Mouse (Mus musculus) hindbrain, embryonic 15.5 days (tissue): ENCODE data around the gene Vangl1. TPM values are rescaled to one million over a fixed set of nuclear protein-coding genes. Genes with fewer than 3 reads are reported as not detected.

Experiments used
- ATAC-seq: fragments of 200-750 bp; cut with Nextera tagmentation; 2 replicates; pipeline ENCODE4 v1.8.0; 2017; ENCODE audit warnings: low read depth, moderate number of reproducible peaks, moderate TSS enrichment; ENCODE audit not compliant: low FRiP score
- H3K27ac ChIP-seq: fragments of 300-500 bp; sonication (generic); replicated peaks from 2 replicates; pipeline ENCODE4 v1.5.1; 2015; ENCODE audit warnings: mild to moderate bottlenecking, inconsistent platforms
- H3K27me3 ChIP-seq: fragments of 300-500 bp; sonication (generic); 2 replicates; pipeline ENCODE4 v1.6.1; 2015; ENCODE audit warnings: control low read depth, inconsistent platforms
- H3K36me3 ChIP-seq: fragments of 300-500 bp; sonication (generic); 2 replicates; pipeline ENCODE4 v1.6.1; 2015; ENCODE audit warnings: control low read depth, inconsistent platforms
- H3K4me1 ChIP-seq: fragments of 300-500 bp; sonication (generic); replicated peaks from 2 replicates; pipeline ENCODE4 v1.6.1; 2015; ENCODE audit warnings: control low read depth, inconsistent platforms
- H3K4me2 ChIP-seq: fragments of 300-500 bp; sonication (generic); 2 replicates; pipeline ENCODE4 v1.6.1; 2015; ENCODE audit warnings: moderate library complexity, mild to moderate bottlenecking, inconsistent platforms
- H3K4me3 ChIP-seq: fragments of 300-500 bp; sonication (generic); 2 replicates; pipeline ENCODE4 v1.5.1; 2015; ENCODE audit warnings: mild to moderate bottlenecking, inconsistent platforms
- H3K9ac ChIP-seq: fragments of 300-500 bp; sonication (generic); 2 replicates; pipeline ENCODE4 v1.6.1; 2015; ENCODE audit warnings: inconsistent platforms
- H3K9me3 ChIP-seq: fragments of 300-500 bp; sonication (generic); 2 replicates; pipeline ENCODE4 v1.6.1; 2016; ENCODE audit warnings: control low read depth, inconsistent platforms
- WGBS: fragments of 180-500 bp; shearing (Covaris S2); methylation state at CpG from one replicate; pipeline ENCODE4 v1.1.7; 2015; 5-methylcytosine and 5-hydroxymethylcytosine counted together
- polyA plus RNA-seq: library from polyadenylated mRNA; unstranded; fragments of >200 nt; fragmentation: Nextera tagmentation; extraction: Ambion mirVana; gene quantifications from 2 replicates; pipeline ENCODE4 v1.2.1, GENCODE M21; 2015

Gene Vangl1
- polyA plus RNA-seq, 1 experiment from 2014 or later = 9.1 TPM

DNA sequence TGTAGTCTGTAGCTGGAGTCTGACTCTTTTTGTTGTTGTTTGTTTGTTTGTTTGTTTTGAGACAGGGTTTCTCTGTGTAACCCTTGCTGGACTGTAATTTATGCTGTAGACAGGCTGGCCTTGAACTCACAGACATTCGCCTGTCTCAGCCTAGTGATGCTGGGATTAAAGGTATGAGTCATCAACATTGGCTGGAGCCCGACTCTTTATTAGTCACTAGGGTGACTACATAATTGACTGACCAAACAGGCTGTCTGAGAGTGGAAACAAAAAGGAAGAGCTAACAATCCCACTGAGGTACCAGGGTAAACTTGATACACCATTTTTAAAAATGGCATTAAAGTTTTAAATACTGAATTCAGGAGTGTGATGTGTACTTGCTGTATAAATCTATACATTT, 21.9 kb downstream of the Vangl1 start:
- 0 out of 2 replicates have a peak, but pooled peaks cover 3% of the 10 kb centered on the region for H3K36me3 ChIP-seq
- no peak overlapping the region for H3K9ac ChIP-seq
- no peaks in the 10 kb centered on the region for H3K27me3 ChIP-seq
- H3K4me1 ChIP-seq = no peaks in the 10 kb centered on the region
- no peak for ATAC-seq
- H3K4me3 ChIP-seq = no peak overlapping the region
- no peaks in the 10 kb centered on the region for H3K9me3 ChIP-seq
- 91% methylated on average over 2 of the region's 2 CpGs for WGBS
- H3K27ac ChIP-seq = no peak overlapping the region
- no peak overlapping the region for H3K4me2 ChIP-seq

- no peak for ATAC-seq
These were observed 23.3 kb downstream of the Vangl1 start for GRCm38 (mm10) chr3:102181191-102181590.

DNA sequence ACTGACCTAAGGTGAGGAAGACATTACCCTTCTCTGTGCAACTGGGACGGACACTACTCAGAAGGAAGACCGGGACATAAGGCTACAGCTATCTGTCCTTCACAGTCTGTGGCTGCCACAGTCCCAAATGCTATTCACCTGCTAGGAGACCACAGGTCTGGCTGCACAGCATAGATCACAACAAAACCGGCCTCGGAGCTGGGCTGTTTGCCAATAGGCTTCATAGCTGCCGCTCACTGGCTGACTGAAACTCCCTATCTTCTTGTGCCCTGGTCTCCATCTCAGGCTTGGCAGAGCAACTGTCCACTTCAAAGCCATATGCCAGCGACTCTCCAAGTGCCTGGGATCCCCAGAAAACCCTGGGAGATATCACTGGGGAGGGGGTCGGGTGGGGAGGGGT, 23.7 kb downstream of the Vangl1 start:
- peak; percentile 59; the same call in 1 of the 2 replicates for ATAC-seq
- Histone ChIP-seq H3K27me3 (no peaks in the 10 kb centered on the region), H3K4me1 (no peaks in the 10 kb centered on the region), H3K27ac (no peak overlapping the region), H3K9me3 (no peaks in the 10 kb centered on the region), H3K4me2 (no peak overlapping the region), H3K4me3 (no peak overlapping the region), H3K36me3 (no peaks in the 10 kb centered on the region), H3K9ac (no peak overlapping the region)
- WGBS = 61% methylated on average over 7 of the region's 7 CpGs

More at GRCm38 (mm10) chr3:102181191-102181590, 23.3 kb downstream of the Vangl1 start:
- Histone ChIP-seq H3K4me3 (no peak overlapping the region), H3K9ac (no peak overlapping the region), H3K9me3 (no peaks in the 10 kb centered on the region), H3K4me1 (no peaks in the 10 kb centered on the region), H3K4me2 (no peak overlapping the region), H3K27ac (no peak overlapping the region), H3K36me3 (0 out of 2 replicates have a peak, but pooled peaks cover 3% of the 10 kb centered on the region), H3K27me3 (no peaks in the 10 kb centered on the region)
- 63% methylated on average over 4 of the region's 4 CpGs for WGBS

DNA sequence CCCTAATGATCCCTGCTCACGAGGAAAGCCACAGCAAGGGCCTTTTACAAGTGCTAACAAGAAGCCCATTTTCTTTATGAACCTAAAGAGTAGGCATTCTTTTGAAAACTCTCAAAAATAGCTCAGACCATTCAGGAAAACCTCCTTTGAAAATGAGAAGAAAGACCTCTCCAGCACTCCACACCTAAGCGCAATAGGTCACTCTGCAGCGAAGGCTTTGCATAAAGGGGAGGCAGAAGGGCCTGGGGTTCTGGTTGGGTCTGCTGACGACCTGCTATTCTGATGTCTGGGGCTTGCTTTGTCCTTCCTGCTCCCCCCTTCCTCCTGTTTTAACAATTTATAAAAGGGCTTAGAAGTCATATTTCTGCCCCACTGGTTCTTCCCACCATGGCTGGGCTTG, 24.6 kb downstream of the Vangl1 start:
- H3K4me1 ChIP-seq = no peaks in the 10 kb centered on the region
- no peaks in the 10 kb centered on the region for H3K9me3 ChIP-seq
- ATAC-seq = no peak
- H3K36me3 ChIP-seq = no peaks in the 10 kb centered on the region
- no peak overlapping the region for H3K9ac ChIP-seq
- no peak overlapping the region for H3K4me3 ChIP-seq
- H3K27ac ChIP-seq = no peak overlapping the region
- H3K27me3 ChIP-seq = no peaks in the 10 kb centered on the region
- 63% methylated on average over 4 of the region's 4 CpGs for WGBS
- no peak overlapping the region for H3K4me2 ChIP-seq

GRCm38 (mm10) chr3:102177837-102178615, 26.5 kb downstream of the Vangl1 start:
- Histone ChIP-seq H3K27me3 (no peaks in the 10 kb centered on the region), H3K27ac (no peak overlapping the region), H3K4me3 (no peak overlapping the region), H3K9ac (no peak overlapping the region), H3K4me1 (no peaks in the 10 kb centered on the region), H3K9me3 (no peaks in the 10 kb centered on the region), H3K4me2 (no peak overlapping the region), H3K36me3 (no peaks in the 10 kb centered on the region)
- no peak for ATAC-seq
- WGBS = 96% methylated on average over 12 of the region's 12 CpGs

- H3K27ac ChIP-seq = no peak overlapping the region
- no peak for ATAC-seq
- 86% methylated on average over 5 of the region's 5 CpGs for WGBS
These were observed 28.4 kb downstream of the Vangl1 start for GRCm38 (mm10) chr3:102176116-102176515.

GRCm38 (mm10) chr3:102175701-102176100, 28.8 kb downstream of the Vangl1 start:
- H3K27ac ChIP-seq = no peak overlapping the region
- H3K9ac ChIP-seq = no peak overlapping the region
- H3K36me3 ChIP-seq = no peaks in the 10 kb centered on the region
- WGBS = 94% methylated on average over 17 of the region's 18 CpGs
- no peaks in the 10 kb centered on the region for H3K4me1 ChIP-seq
- ATAC-seq = no peak
- H3K4me2 ChIP-seq = no peak overlapping the region
- no peaks in the 10 kb centered on the region; the same call in 1 of the 2 replicates for H3K27me3 ChIP-seq
- H3K4me3 ChIP-seq = no peak overlapping the region
- H3K9me3 ChIP-seq = no peaks in the 10 kb centered on the region

More at GRCm38 (mm10) chr3:102176116-102176515, 28.4 kb downstream of the Vangl1 start:
- H3K9me3 ChIP-seq = no peaks in the 10 kb centered on the region
- H3K27me3 ChIP-seq = no peaks in the 10 kb centered on the region; the same call in 1 of the 2 replicates
- no peak overlapping the region for H3K9ac ChIP-seq
- H3K4me1 ChIP-seq = no peaks in the 10 kb centered on the region
- no peaks in the 10 kb centered on the region for H3K36me3 ChIP-seq
- H3K4me3 ChIP-seq = no peak overlapping the region
- no peak overlapping the region for H3K4me2 ChIP-seq

GRCm38 (mm10) chr3:102174118-102174865, 30.2 kb downstream of the Vangl1 start:
- Histone ChIP-seq H3K4me3 (no peak overlapping the region), H3K27me3 (no peaks in the 10 kb centered on the region; the same call in 1 of the 2 replicates), H3K27ac (0 out of 2 replicates have a peak overlapping the region, but pooled peaks have one; percentile 6), H3K9me3 (no peaks in the 10 kb centered on the region), H3K4me2 (no peak overlapping the region), H3K4me1 (peaks cover 11% of the 10 kb centered on the region), H3K36me3 (no peaks in the 10 kb centered on the region), H3K9ac (no peak overlapping the region)
- no peak for ATAC-seq
- 65% methylated on average over 8 of the region's 8 CpGs for WGBS

GRCm38 (mm10) chr3:102169197-102169905, 35.1 kb downstream of the Vangl1 start:
- no peaks in the 10 kb centered on the region; the same call in 1 of the 2 replicates for H3K27me3 ChIP-seq
- H3K36me3 ChIP-seq = no peaks in the 10 kb centered on the region
- no peak overlapping the region for H3K4me2 ChIP-seq
- peaks cover 33% of the 10 kb centered on the region for H3K4me1 ChIP-seq
- H3K9ac ChIP-seq = no peak overlapping the region
- ATAC-seq = peak; percentile 90
- H3K27ac ChIP-seq = peak overlapping the region; percentile 74
- 34% methylated on average over 13 of the region's 13 CpGs for WGBS
- H3K9me3 ChIP-seq = no peaks in the 10 kb centered on the region
- H3K4me3 ChIP-seq = no peak overlapping the region

DNA sequence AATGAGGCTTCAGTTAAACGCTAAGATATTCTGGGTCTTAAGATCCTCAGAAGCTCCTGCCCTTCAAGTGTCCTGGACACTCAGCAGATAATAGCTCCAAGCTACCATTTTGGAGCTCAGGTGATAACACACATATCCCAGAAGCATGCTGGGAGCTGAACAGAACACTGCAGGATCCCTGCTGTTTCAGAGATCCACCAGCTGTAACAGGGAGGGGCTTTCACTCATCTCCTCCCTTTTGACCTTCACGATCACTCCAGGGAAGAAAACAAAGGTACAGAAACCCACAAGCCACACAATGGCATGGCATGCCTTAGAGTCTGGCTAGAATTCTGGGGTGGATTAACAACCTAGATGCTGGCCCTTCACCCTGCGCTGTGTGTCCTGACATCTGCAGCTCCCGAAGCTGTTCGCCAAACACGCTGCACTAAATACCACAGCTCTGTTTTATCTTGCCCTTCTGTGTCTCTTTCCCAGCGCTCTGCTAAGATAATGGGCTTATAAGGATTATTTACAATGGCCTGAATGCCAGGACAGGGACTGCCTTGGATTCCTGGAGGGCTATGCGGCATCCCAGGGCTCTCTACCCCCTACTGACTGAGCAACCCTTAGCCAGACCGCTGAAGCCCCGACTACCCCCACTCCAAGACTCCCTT, 36.8 kb downstream of the Vangl1 start:
- Histone ChIP-seq H3K4me1 (peaks cover 33% of the 10 kb centered on the region), H3K4me2 (no peak overlapping the region), H3K27me3 (no peaks in the 10 kb centered on the region; the same call in 1 of the 2 replicates), H3K9me3 (no peaks in the 10 kb centered on the region), H3K9ac (no peak overlapping the region), H3K4me3 (no peak overlapping the region), H3K27ac (no peak overlapping the region), H3K36me3 (no peaks in the 10 kb centered on the region)
- no peak for ATAC-seq
- WGBS = 10% methylated on average over 10 of the region's 10 CpGs

DNA sequence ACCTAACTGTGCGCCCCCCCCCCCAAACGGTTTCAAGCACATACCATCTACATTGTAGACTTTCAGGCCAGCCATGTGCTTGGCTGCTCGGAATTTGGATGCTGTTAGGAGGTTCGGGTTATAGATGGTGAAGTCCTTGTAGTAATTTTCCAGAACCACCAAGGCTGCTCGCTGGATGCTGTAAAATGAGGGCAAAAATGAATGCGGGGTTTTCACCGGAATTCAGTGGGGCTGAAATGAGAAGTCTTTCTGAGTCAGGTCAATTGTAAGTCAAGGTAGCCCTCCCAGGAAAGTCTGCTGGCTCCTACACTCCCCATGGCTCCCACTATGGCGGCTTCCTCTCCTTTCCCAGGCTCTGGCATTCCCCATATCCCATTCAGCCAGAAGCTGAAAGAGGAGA, 37.7 kb downstream of the Vangl1 start:
- no peaks in the 10 kb centered on the region for H3K36me3 ChIP-seq
- peaks cover 33% of the 10 kb centered on the region for H3K4me1 ChIP-seq
- no peak overlapping the region for H3K4me2 ChIP-seq
- no peaks in the 10 kb centered on the region for H3K27me3 ChIP-seq
- no peak for ATAC-seq
- no peak overlapping the region for H3K27ac ChIP-seq
- H3K4me3 ChIP-seq = no peak overlapping the region
- no peak overlapping the region for H3K9ac ChIP-seq
- no peaks in the 10 kb centered on the region for H3K9me3 ChIP-seq
- WGBS = 86% methylated on average over 8 of the region's 8 CpGs
